Mouse (Mus musculus) heart, adult 2 months (tissue): ENCODE measurements around the gene Pde4d.

Experiments used
- CTCF ChIP-seq: fragments of 200-600 bp; IDR thresholded peaks from 2 replicates; pipeline ENCODE4 v1.8.1; 2022; ENCODE audit warnings: antibody characterized with exemption, mild to moderate bottlenecking, moderate library complexity
- EP300 ChIP-seq: fragments of 200-500 bp; IDR thresholded peaks from 2 replicates; pipeline ENCODE4 v1.6.1; 2011; ENCODE audit warnings: low read depth, low read length, control low read depth; ENCODE audit not compliant: insufficient read depth
- POLR2A ChIP-seq: fragments of 200-500 bp; IDR thresholded peaks from 2 replicates; pipeline ENCODE4 v1.6.1; 2011; ENCODE audit warnings: mild to moderate bottlenecking, low read depth, low read length, control low read depth; ENCODE audit not compliant: insufficient read depth

GRCm38 (mm10) chr13:109688195-109688594 lies 1238.4 kb downstream of the Pde4d start:
- no peak for TF ChIP-seq CTCF
- TF ChIP-seq POLR2A, result no peak
- no peak for TF ChIP-seq EP300
